In the genomic region with DNA sequence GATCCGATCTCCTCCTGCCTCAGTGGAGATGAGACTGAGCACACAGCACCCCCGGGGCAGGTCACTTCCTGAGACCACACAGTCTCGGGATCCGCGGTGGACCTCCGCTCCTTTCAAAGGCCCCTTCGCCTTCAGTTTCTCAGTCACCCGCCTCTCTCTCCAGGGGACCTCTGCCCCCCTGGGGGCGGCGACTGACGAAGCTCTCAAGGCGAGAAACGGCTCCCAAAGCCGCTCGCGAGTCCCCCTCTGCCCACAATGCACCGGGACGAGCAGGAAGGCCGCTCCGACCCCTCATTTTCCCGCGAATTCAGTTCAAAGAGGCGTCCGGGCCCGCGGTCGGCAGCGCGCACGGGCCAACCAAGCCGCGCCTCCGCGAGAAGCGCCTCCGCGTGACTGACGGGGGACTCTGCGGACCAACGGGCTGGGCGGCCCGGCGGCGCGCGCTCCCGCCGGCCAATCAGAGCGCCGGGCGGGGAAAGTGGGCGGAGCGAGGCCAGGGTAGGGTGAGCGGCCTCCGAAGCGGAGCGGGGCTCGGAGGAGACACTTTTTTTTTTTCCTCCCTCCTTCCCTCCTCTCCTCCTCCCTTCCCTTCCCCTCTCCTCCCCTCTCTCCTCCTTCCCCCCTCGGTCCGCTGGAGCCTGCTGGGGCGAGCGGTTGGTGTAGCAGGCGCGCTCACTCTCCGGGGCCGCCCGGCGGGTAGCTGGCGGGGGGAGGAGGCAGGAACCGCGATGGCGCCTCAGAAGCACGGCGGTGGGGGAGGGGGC, we compare ENCODE assay signal across 8 mouse cellular contexts. TPM values are rescaled to one million over a fixed set of nuclear protein-coding genes. Genes with fewer than 3 reads are reported as not detected.
DNase-seq lines count a peak whose midpoint lies in the region; ATAC-seq lines count a peak whose summit lies in the region.

Gene Suz12 (plus strand): TSS at position 515 of the 764 bp plus-strand sequence.

- H3K36me3 ChIP-seq in lung, embryonic 16.5 days (ENCODE audit: control insufficient read depth, insufficient read depth, low read length) = peaks cover 7% of the 10 kb centered on the region; the same call in 1 of the 2 replicates

- peak within 1 kb of the TSS; percentile 98 for H3K4me3 ChIP-seq in lung, embryonic 16.5 days (ENCODE audit: low read length)

- peak within 1 kb of the TSS; percentile 85 for H3K4me2 ChIP-seq in lung, embryonic 16.5 days (ENCODE audit: low read depth, low read length)

- WGBS in lung, embryonic 16.5 days = 0% methylated on average over 43 of the region's 74 CpGs

- H3K27ac ChIP-seq in lung, embryonic 16.5 days (ENCODE audit: low read length) = peak within 1 kb of the TSS; percentile 100

- ATAC-seq in hematopoietic stem cell, adult 5-6 weeks (replicated peaks in 1 of 2; ENCODE audit: insufficient read depth in 1 of 2, low FRiP score in 2 of 2, low TSS enrichment in 1 of 2, low read depth in 1 of 2, poor library complexity in 2 of 2, severe bottlenecking in 2 of 2) = peak; percentile 82 to 94
- ATAC-seq in lung, embryonic 16.5 days (ENCODE audit: low read depth) = peak; percentile 97

- H3K9ac ChIP-seq in lung, embryonic 16.5 days (ENCODE audit: low read length) = peak within 1 kb of the TSS; percentile 96

- H3K4me1 ChIP-seq in lung, embryonic 16.5 days (replicated peaks; ENCODE audit: control insufficient read depth, insufficient read depth, low read length) = peaks cover 2% of the 10 kb centered on the region; the same call in 1 of the 2 replicates

- peak; percentile 88 for DNase-seq in MEL-GATA-1-ER (ENCODE audit: extremely low read depth, low read depth)
- peak; percentile 92 for DNase-seq in cerebellum, adult 8-10 months
- peak; percentile 97 for DNase-seq in forelimb bud, embryonic 11.5 days (ENCODE audit: low read depth, low spot score)
- peak; percentile 53 for DNase-seq in layer of hippocampus, adult 9-10 months (ENCODE audit: low spot score)
- peak; percentile 84 for DNase-seq in ovary, postnatal 10 days (ENCODE audit: low spot score)
- DNase-seq in thymus, postnatal 10 days (ENCODE audit: low spot score in 2 of 2) = peak; percentile 92 to 95

- no peaks in the 10 kb centered on the region for H3K27me3 ChIP-seq in lung, embryonic 16.5 days (ENCODE audit: control insufficient read depth, insufficient read depth, low read depth, low read length)

- no peaks in the 10 kb centered on the region for H3K9me3 ChIP-seq in lung, embryonic 16.5 days (ENCODE audit: control insufficient read depth, low read length)

RNA-seq across cellular contexts. Expression of gene Suz12, which starts in this region (rescaled TPM):
- 80.1 and 119 TPM in 2 replicates for total RNA-seq in hematopoietic stem cell, adult 5-6 weeks (2017)
- polyA plus RNA-seq in lung, embryonic 16.5 days (2015; fragmentation: Nextera tagmentation; extraction: Ambion mirVana) = 18.1 and 18.4 TPM in 2 replicates

Comparison
In these comparisons a context has a peak if more than half of its experiments do, and no peak if none do; other contexts are left out.
1. Peak in every context shown above with its lines: DNase-seq, ATAC-seq, H3K4me3 ChIP-seq and H3K27ac ChIP-seq.